Mouse (Mus musculus) heart, embryonic 13.5 days (tissue): ENCODE measurements at regions not wholly inside any gene's neighbourhood (a gene's known extent, or its start where the extent isn't known, plus 50 kb on each side); places are given as distances from the start of the nearest gene placed in this dataset.

Source experiments
- ATAC-seq: fragments of 200-750 bp; cut with Nextera tagmentation; 2 replicates; pipeline ENCODE4 v1.8.0; 2017; ENCODE audit warnings: moderate TSS enrichment; ENCODE audit not compliant: insufficient number of reproducible peaks, low FRiP score, low TSS enrichment; ENCODE audit errors: extremely low read depth
- H3K27ac ChIP-seq: fragments of 300-500 bp; sonication (generic); replicated peaks from 2 replicates; pipeline ENCODE4 v1.5.1; 2015; ENCODE audit warnings: moderate library complexity, mild to moderate bottlenecking, inconsistent platforms
- H3K27me3 ChIP-seq: fragments of 300-500 bp; sonication (generic); replicated peaks from 2 replicates; pipeline ENCODE4 v1.6.1; 2015; ENCODE audit warnings: mild to moderate bottlenecking, inconsistent platforms
- H3K36me3 ChIP-seq: fragments of 300-500 bp; sonication (generic); 2 replicates; pipeline ENCODE4 v1.6.1; 2015; ENCODE audit warnings: mild to moderate bottlenecking, inconsistent platforms
- H3K4me1 ChIP-seq: fragments of 300-500 bp; sonication (generic); 2 replicates; pipeline ENCODE4 v1.6.1; 2015; ENCODE audit warnings: inconsistent platforms
- H3K4me2 ChIP-seq: fragments of 300-500 bp; sonication (generic); 2 replicates; pipeline ENCODE4 v1.6.1; 2015; ENCODE audit warnings: inconsistent platforms, mild to moderate bottlenecking, moderate library complexity
- H3K4me3 ChIP-seq: fragments of 300-500 bp; sonication (generic); 2 replicates; pipeline ENCODE4 v1.5.1; 2015; ENCODE audit warnings: moderate library complexity, mild to moderate bottlenecking, inconsistent platforms
- H3K9ac ChIP-seq: fragments of 300-500 bp; sonication (generic); 2 replicates; pipeline ENCODE4 v1.6.1; 2015; ENCODE audit warnings: inconsistent platforms, mild to moderate bottlenecking, moderate library complexity
- H3K9me3 ChIP-seq: fragments of 300-500 bp; sonication (generic); 2 replicates; pipeline ENCODE4 v1.6.1; 2016; ENCODE audit warnings: inconsistent platforms
- WGBS: fragments of 180-500 bp; shearing (Covaris S2); methylation state at CpG from one replicate; pipeline ENCODE4 v1.1.7; 2015; ENCODE audit warnings: mixed read lengths; 5-methylcytosine and 5-hydroxymethylcytosine counted together

GRCm38 (mm10) chr13:112152614-112153550, 135.4 kb upstream of the Ankrd55 start:
- peak overlapping the region; percentile 86 for H3K27ac ChIP-seq
- peaks cover 3% of the 10 kb centered on the region; the same call in 1 of the 2 replicates for H3K9me3 ChIP-seq
- peak overlapping the region; percentile 64 for H3K9ac ChIP-seq
- H3K4me1 ChIP-seq: peaks cover 27% of the 10 kb centered on the region
- peak overlapping the region; percentile 10 for H3K4me3 ChIP-seq
- peak overlapping the region; percentile 57 for H3K4me2 ChIP-seq
- ATAC-seq: peak; percentile 58; the same call in 1 of the 2 replicates
- H3K36me3 ChIP-seq: no peaks in the 10 kb centered on the region
- WGBS: 9% methylated on average over 27 of the region's 27 CpGs
- H3K27me3 ChIP-seq: no peaks in the 10 kb centered on the region

DNA sequence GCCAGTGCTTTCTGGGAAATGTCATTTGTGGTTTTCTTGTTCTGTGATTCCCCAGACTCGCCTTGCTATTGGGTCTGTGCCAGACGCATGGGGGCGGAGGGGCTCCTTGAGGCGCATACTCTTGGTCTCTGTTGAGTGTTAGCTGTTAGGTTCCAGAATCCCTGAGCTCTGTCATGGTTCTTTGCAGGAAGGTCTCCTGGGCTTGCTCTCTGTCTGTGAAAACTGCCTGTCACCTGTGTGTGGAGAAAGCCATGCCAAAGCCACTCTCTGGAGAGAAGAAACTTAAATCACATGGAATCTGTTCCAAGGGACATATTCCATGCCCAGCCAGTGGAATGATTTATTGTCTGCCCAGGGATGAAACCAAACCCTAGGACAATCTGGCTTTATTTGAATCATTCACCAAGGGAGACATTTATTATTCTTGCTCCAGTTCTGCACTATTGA, 134.5 kb upstream of the Ankrd55 start:
- peak; percentile 32; the same call in 1 of the 2 replicates for ATAC-seq
- Histone ChIP-seq H3K9me3 (peaks cover 7% of the 10 kb centered on the region; the same call in 1 of the 2 replicates), H3K36me3 (no peaks in the 10 kb centered on the region), H3K4me3 (0 out of 2 replicates have a peak overlapping the region, but pooled peaks have one; percentile 10), H3K9ac (peak overlapping the region; percentile 64; the same call in 1 of the 2 replicates), H3K27ac (peak overlapping the region; percentile 86), H3K4me2 (peak overlapping the region; percentile 57), H3K27me3 (no peaks in the 10 kb centered on the region), H3K4me1 (peaks cover 27% of the 10 kb centered on the region)
- WGBS: 3% methylated on average over 4 of the region's 4 CpGs

DNA sequence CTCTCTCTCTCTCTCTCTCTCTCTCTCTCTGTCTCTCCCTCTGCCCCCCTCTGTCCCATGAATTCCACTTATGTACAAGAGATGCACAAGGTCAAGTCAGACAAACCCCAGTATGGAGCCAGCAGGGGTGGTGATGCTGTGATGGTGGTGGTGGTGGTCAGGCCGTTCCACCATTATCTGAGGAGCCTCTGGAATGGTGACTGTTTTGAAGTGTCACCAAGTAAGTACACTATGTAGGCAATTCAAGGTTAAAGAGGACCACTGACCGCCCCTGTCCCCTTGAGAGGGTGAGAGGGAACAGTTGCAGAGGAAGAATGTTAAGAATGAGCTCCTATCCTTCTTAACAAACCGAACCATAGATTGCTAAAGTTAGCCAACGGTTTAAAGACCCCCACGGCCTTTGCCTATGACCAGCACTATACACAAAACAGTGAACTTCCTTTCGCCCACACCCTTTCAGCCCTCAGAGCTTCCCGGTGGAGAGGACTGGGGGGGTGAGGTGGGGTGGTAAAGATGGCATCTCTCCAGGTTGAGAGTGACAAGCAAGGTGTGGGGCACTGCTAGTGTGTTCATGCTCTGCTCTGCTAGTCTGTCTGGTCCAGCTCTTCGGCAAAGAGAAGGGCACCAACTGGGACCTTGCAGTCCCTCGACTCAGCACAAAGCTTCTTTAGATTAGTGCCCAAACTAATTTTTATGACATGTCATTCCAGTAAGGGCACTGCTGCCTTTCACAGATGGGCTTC, 128.7 kb upstream of the Ankrd55 start:
- Histone ChIP-seq H3K9ac (no peak overlapping the region), H3K4me3 (no peak overlapping the region), H3K36me3 (no peaks in the 10 kb centered on the region), H3K9me3 (peaks cover 7% of the 10 kb centered on the region; the same call in 1 of the 2 replicates), H3K4me1 (peaks cover 23% of the 10 kb centered on the region), H3K27ac (peak overlapping the region; percentile 76), H3K4me2 (0 out of 2 replicates have a peak overlapping the region, but pooled peaks have one; percentile 14), H3K27me3 (no peaks in the 10 kb centered on the region)
- ATAC-seq: 0 out of 2 replicates have a peak, but pooled peaks have one; percentile 44
- WGBS: 36% methylated on average over 9 of the region's 9 CpGs

DNA sequence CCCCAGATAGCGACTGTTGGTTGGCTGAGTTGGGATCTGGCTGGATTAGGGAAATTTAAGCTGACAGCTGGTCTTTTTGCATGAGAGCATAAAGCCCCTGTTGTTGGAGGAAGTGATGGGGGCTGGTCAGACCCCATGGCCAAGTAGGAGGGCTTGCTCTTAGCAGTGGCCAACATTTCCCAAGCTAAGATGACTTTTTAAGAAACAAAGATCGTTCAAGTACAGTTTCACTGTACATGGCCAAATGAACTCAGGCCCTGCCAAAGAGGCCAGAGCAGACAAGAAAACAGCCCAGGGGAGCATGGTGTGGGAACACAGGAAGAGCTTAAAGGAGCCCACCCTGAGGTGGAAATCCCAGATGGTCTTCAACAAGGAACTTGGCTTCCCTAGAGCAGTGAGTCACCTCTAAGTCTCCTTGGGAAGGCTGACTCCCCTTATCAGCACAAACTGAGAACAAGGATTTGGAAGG, 128.0 kb upstream of the Ankrd55 start:
- peaks cover 7% of the 10 kb centered on the region; the same call in 1 of the 2 replicates for H3K9me3 ChIP-seq
- no peak overlapping the region for H3K4me2 ChIP-seq
- no peak for ATAC-seq
- H3K27me3 ChIP-seq: no peaks in the 10 kb centered on the region
- peaks cover 23% of the 10 kb centered on the region for H3K4me1 ChIP-seq
- no peaks in the 10 kb centered on the region for H3K36me3 ChIP-seq
- H3K4me3 ChIP-seq: no peak overlapping the region
- WGBS: 49% methylated on average over 2 of the region's 2 CpGs
- no peak overlapping the region for H3K9ac ChIP-seq
- H3K27ac ChIP-seq: peak overlapping the region; percentile 76

DNA sequence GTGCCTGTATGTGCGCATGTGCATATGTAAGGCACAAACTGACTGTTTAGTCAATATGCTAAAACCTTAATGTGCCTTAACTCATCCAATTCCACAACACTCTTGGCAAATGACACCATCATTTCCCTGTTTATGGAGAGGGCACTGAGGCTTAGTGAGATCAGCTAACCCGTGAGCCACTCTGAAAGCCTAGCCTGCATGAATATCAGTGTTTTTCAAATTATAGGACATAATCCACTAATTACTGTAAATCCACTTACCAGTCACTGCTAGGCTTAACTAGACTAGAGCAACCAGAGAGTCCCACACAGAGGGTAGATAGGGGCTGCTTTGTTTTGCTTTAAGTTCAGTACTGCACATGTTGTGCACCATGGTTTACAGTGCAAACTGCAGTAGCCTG, 127.5 kb upstream of the Ankrd55 start:
- no peak for ATAC-seq
- Histone ChIP-seq H3K4me1 (peaks cover 23% of the 10 kb centered on the region), H3K4me3 (no peak overlapping the region), H3K4me2 (no peak overlapping the region), H3K9ac (no peak overlapping the region), H3K36me3 (no peaks in the 10 kb centered on the region), H3K27me3 (no peaks in the 10 kb centered on the region), H3K9me3 (peaks cover 7% of the 10 kb centered on the region; the same call in 1 of the 2 replicates), H3K27ac (peak overlapping the region; percentile 76)
- WGBS: 63% methylated on average over 2 of the region's 2 CpGs

GRCm38 (mm10) chr13:112161886-112162285, 126.4 kb upstream of the Ankrd55 start:
- peaks cover 23% of the 10 kb centered on the region for H3K4me1 ChIP-seq
- H3K4me3 ChIP-seq: no peak overlapping the region
- no peak overlapping the region for H3K27ac ChIP-seq
- ATAC-seq: no peak
- no peak overlapping the region for H3K4me2 ChIP-seq
- H3K27me3 ChIP-seq: no peaks in the 10 kb centered on the region
- no peak overlapping the region for H3K9ac ChIP-seq
- H3K9me3 ChIP-seq: peaks cover 7% of the 10 kb centered on the region; the same call in 1 of the 2 replicates
- no peaks in the 10 kb centered on the region for H3K36me3 ChIP-seq
- 80% methylated on average over 2 of the region's 2 CpGs for WGBS

DNA sequence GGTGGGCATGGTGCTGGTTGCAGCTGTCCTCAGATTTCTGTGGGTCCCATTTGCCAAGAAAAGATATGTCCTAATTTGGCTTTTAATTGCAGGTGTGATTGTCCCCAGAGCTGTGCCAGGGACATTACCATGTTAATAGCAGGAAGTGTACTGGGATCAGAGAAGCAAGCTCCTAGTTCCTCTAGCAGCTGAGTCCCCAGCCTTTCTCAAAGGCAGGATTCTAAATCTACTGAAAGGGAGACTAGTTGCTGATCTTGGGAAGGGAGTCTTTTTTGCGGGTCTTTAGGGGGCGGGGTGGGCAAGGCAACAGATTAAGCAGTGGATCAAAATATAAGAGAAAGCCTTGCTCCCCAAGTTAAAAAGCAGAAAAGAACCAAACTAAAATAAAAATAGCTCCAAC, 122.3 kb upstream of the Ankrd55 start:
- Histone ChIP-seq H3K4me1 (peaks cover 4% of the 10 kb centered on the region), H3K9me3 (no peaks in the 10 kb centered on the region), H3K4me2 (no peak overlapping the region), H3K27me3 (no peaks in the 10 kb centered on the region), H3K27ac (no peak overlapping the region), H3K9ac (no peak overlapping the region), H3K36me3 (no peaks in the 10 kb centered on the region), H3K4me3 (no peak overlapping the region)
- 72% methylated on average over 2 of the region's 2 CpGs for WGBS
- no peak for ATAC-seq

DNA sequence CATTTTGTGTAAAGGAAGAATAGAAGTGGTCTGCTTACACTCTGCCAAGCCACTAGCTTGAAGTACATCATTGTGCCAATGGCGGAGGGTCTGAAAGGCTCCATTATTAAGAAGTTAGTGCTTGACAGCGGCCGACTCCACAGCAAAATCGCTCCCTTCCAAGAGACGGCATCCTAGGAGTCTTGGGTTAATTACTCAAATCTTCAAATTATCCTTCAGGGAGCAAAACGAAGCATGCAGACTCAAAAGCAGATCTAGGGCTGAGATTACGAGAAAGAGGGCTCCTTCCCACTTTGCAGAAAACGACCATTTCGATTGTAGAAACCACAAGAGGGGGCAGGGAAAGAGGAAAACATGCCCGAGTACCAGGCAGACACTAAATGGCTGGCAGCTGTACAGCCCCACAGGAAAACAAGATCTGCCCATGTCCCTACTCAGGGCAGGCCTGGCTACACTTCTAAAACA, 121.9 kb upstream of the Ankrd55 start:
- Histone ChIP-seq H3K4me2 (no peak overlapping the region), H3K36me3 (no peaks in the 10 kb centered on the region), H3K4me1 (no peaks in the 10 kb centered on the region), H3K27ac (no peak overlapping the region), H3K4me3 (no peak overlapping the region), H3K9ac (no peak overlapping the region), H3K27me3 (no peaks in the 10 kb centered on the region), H3K9me3 (no peaks in the 10 kb centered on the region)
- WGBS: 70% methylated on average over 10 of the region's 10 CpGs
- no peak for ATAC-seq

- H3K36me3 ChIP-seq: no peaks in the 10 kb centered on the region
- peaks cover 9% of the 10 kb centered on the region for H3K4me1 ChIP-seq
- WGBS: 73% methylated on average over 3 of the region's 3 CpGs
- no peak overlapping the region for H3K4me2 ChIP-seq
- no peak overlapping the region for H3K9ac ChIP-seq
- no peak overlapping the region for H3K4me3 ChIP-seq
- no peak overlapping the region for H3K27ac ChIP-seq
- H3K9me3 ChIP-seq: no peaks in the 10 kb centered on the region
- ATAC-seq: no peak
- H3K27me3 ChIP-seq: no peaks in the 10 kb centered on the region
These were observed 119.8 kb upstream of the Ankrd55 start for GRCm38 (mm10) chr13:112168468-112168867.

GRCm38 (mm10) chr13:112170872-112171271, 117.4 kb upstream of the Ankrd55 start:
- no peak overlapping the region for H3K27ac ChIP-seq

More at GRCm38 (mm10) chr13:112170872-112171271, 117.4 kb upstream of the Ankrd55 start:
- Histone ChIP-seq H3K9ac (no peak overlapping the region), H3K9me3 (no peaks in the 10 kb centered on the region), H3K27me3 (no peaks in the 10 kb centered on the region), H3K4me1 (peaks cover 9% of the 10 kb centered on the region), H3K36me3 (no peaks in the 10 kb centered on the region), H3K4me2 (no peak overlapping the region), H3K4me3 (no peak overlapping the region)
- 85% methylated on average over 3 of the region's 3 CpGs for WGBS
- no peak for ATAC-seq
